Mouse (Mus musculus) forebrain, embryonic 12.5 days (tissue): Measurements from ENCODE around the gene Tbrg4. TPM values are rescaled to one million over a fixed set of nuclear protein-coding genes. Genes with fewer than 3 reads are reported as not detected.

Experiments
- ATAC-seq: fragments of 200-750 bp; cut with Nextera tagmentation; 2 replicates; pipeline ENCODE4 v1.8.0; 2017; ENCODE audit warnings: moderate TSS enrichment; ENCODE audit not compliant: low FRiP score
- H3K27ac ChIP-seq: fragments of 300-500 bp; sonication (generic); 2 replicates; pipeline ENCODE4 v1.5.1; 2016; ENCODE audit warnings: mild to moderate bottlenecking
- H3K27me3 ChIP-seq: fragments of 300-500 bp; sonication (generic); 2 replicates; pipeline ENCODE4 v1.6.1; 2016; ENCODE audit warnings: mild to moderate bottlenecking
- H3K36me3 ChIP-seq: fragments of 300-500 bp; sonication (generic); replicated peaks from 2 replicates; pipeline ENCODE4 v1.6.1; 2016; ENCODE audit warnings: mild to moderate bottlenecking
- H3K4me1 ChIP-seq: fragments of 300-500 bp; sonication (generic); 2 replicates; pipeline ENCODE4 v1.6.1; 2016
- H3K4me2 ChIP-seq: fragments of 300-500 bp; sonication (generic); 2 replicates; pipeline ENCODE4 v1.6.1; 2016; ENCODE audit warnings: mild to moderate bottlenecking, moderate library complexity
- H3K4me3 ChIP-seq: fragments of 300-500 bp; sonication (generic); replicated peaks from 2 replicates; pipeline ENCODE4 v1.5.1; 2016; ENCODE audit warnings: mild to moderate bottlenecking
- H3K9ac ChIP-seq: fragments of 300-500 bp; sonication (generic); 2 replicates; pipeline ENCODE4 v1.6.1; 2016; ENCODE audit warnings: mild to moderate bottlenecking
- H3K9me3 ChIP-seq: fragments of 300-500 bp; sonication (generic); 2 replicates; pipeline ENCODE4 v1.6.1; 2016
- WGBS: fragments of 180-500 bp; shearing (Covaris S2); methylation state at CpG from one replicate; pipeline ENCODE4 v1.1.7; 2016; 5-methylcytosine and 5-hydroxymethylcytosine counted together
- polyA plus RNA-seq: library from polyadenylated mRNA; unstranded; fragments of >200 nt; fragmentation: Nextera tagmentation; extraction: Ambion mirVana; gene quantifications from 2 replicates; pipeline ENCODE4 v1.2.1, GENCODE M21; 2016

The Tbrg4 gene
- polyA plus RNA-seq, 1 experiment from 2014 or later, result 46.7 TPM

DNA sequence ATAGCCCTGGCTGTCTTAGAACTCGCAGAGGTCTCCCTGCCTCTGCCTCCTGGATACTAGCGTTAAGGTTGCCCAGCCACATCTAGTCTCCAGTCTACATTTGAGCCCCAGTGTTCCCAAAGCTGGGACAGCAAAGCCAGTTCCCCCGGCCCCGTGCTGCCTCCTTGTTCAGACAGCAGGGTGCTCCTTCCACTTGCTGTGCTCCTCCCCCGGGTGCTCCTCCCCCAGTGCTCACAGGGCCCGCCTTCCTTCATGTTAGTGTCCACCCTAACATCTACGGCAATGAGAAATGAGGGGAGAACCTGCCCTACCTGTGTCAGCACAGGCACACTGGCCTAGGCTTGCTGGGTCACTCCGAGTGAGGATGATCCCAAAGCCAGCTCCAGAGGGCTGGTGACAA lies 40.1 kb downstream of the Tbrg4 start:
- no peak for ATAC-seq
- Histone ChIP-seq H3K9ac (no peak overlapping the region), H3K27me3 (no peaks in the 10 kb centered on the region), H3K4me2 (no peak overlapping the region), H3K9me3 (no peaks in the 10 kb centered on the region), H3K36me3 (peaks cover 40% of the 10 kb centered on the region), H3K27ac (no peak overlapping the region), H3K4me3 (no peak overlapping the region), H3K4me1 (no peaks in the 10 kb centered on the region)
- WGBS, result 95% methylated on average over 8 of the region's 8 CpGs

DNA sequence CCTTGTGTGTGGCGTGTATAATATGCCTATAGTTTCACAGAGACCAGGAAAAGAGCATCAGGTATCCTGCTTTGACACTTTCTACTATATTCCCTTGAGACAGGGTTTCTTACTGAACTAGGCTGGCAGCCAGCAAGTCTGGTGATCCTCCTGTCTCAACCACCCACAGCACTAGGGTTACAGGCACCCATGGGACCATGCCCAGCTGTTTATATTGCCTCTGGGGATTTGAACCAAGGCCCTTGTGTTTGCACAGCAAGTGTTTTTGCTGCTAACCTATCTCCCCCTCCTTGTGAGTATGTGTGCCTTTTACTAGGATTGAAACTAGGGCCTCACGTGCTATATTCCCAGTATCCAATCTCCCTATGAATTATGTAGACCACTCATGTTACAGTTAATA lies 44.3 kb downstream of the Tbrg4 start:
- H3K4me2 ChIP-seq, result no peak overlapping the region
- no peak for ATAC-seq
- H3K4me3 ChIP-seq, result no peak overlapping the region
- H3K36me3 ChIP-seq, result peaks cover 21% of the 10 kb centered on the region
- peaks cover 7% of the 10 kb centered on the region for H3K4me1 ChIP-seq
- H3K9me3 ChIP-seq, result no peaks in the 10 kb centered on the region
- no peaks in the 10 kb centered on the region for H3K27me3 ChIP-seq
- 93% methylated on average over 2 of the region's 2 CpGs for WGBS
- no peak overlapping the region for H3K27ac ChIP-seq
- no peak overlapping the region for H3K9ac ChIP-seq

DNA sequence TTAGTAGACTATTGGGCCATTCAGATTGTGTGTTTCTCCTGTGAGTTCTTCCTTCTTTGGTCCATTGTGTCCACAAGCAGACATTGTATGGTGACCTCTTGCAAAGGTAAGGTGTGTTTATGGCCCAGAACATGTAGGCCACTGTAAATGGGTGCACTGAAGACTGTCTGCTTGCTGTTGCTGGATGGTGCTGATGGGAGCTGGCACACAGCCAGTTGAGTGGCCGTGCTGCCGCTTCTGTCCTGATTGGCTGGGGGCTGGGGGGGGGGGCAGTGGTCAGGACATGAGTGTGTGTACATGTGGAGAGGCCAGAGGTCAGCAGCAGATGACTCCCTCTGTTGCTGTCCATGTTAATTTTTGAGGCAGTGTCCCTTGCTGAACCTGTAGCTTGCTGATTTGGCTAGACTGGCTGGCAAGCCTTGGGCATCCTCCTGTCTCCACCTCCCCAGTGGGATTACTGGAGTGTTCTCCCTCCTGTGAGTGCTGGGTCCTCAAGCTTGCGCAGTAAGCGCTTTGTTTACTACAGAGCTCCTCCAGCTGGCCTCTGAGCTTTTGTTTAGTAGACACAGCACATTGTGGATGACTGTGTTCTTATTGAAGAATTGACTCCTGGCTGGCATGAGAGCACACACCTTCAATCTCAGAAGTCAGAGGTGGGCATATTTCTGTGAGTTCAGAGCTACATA lies 45.7 kb downstream of the Tbrg4 start:
- Histone ChIP-seq H3K4me2 (no peak overlapping the region), H3K4me1 (peaks cover 7% of the 10 kb centered on the region), H3K9me3 (no peaks in the 10 kb centered on the region), H3K27me3 (no peaks in the 10 kb centered on the region), H3K27ac (no peak overlapping the region), H3K4me3 (no peak overlapping the region), H3K9ac (no peak overlapping the region), H3K36me3 (peaks cover 24% of the 10 kb centered on the region)
- ATAC-seq, result no peak
- WGBS, result 75% methylated on average over 4 of the region's 4 CpGs

DNA sequence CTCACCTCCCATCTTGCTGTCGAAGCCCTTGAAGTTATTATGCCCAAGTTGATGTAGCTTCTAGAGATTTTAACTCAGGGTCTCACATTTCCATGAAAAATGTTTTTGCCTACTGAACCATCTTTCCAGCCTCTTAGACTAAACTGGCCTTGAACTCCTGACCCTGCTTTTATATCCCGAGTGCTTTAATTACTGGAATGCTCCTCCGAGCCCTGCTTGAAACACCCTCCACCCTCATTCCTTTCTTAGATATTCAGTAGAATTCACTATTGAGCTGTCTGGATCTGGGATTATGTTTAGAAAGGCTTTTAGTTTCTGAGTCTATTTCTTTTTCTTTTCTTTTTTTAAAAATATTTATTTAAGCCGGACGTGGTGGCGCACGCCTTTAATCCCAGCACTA lies 46.5 kb downstream of the Tbrg4 start:
- Histone ChIP-seq H3K27me3 (no peaks in the 10 kb centered on the region), H3K36me3 (peaks cover 17% of the 10 kb centered on the region), H3K27ac (no peak overlapping the region), H3K4me2 (no peak overlapping the region), H3K9ac (no peak overlapping the region), H3K4me3 (no peak overlapping the region), H3K4me1 (peaks cover 7% of the 10 kb centered on the region), H3K9me3 (no peaks in the 10 kb centered on the region)
- 91% methylated on average over 7 of the region's 7 CpGs for WGBS
- ATAC-seq, result no peak

DNA sequence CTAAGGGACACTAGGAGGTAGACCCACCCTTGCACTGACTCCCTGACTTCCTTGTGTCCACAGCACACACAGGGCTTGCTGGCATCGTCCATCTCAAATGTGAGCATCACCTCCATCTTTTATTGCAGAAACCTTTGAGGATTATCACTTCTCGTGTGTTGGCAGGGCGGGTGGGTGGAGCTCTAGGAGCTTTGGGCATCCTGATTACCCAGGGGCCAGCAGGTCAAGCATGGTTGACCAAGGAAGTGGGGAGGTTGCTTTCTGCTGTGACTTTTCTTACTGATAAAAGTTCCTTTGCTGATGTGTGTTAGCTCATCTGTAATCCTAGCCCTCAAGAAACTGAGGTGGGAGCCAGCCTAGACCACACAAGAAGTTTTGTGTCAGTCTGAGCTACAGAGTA lies 49.7 kb downstream of the Tbrg4 start:
- 91% methylated on average over 3 of the region's 3 CpGs for WGBS
- Histone ChIP-seq H3K36me3 (peaks cover 39% of the 10 kb centered on the region), H3K27me3 (no peaks in the 10 kb centered on the region), H3K9ac (no peak overlapping the region), H3K4me2 (no peak overlapping the region), H3K4me3 (no peak overlapping the region), H3K4me1 (peaks cover 7% of the 10 kb centered on the region), H3K9me3 (no peaks in the 10 kb centered on the region), H3K27ac (no peak overlapping the region)
- ATAC-seq, result no peak

DNA sequence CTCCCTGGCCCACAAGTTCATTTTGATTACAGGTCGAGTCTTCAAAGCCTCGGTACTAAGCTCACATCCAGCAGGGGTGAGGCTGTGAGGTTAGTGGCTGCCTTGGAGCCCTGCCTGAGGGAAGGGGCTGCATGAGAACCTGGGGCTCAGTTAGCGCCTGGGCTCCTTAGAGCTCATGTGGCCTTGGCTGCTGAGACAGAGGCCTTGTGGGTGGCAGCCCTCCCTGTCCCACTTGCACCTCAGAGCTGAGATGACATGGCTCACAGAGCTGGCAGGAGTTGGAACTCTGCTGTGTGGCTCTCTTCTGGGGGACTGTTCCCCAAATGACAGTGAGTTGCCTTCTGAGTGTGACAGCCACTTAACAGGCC lies 56.5 kb downstream of the Tbrg4 start:
- Histone ChIP-seq H3K27ac (0 out of 2 replicates have a peak overlapping the region, but pooled peaks have one; percentile 61), H3K36me3 (peaks cover 29% of the 10 kb centered on the region), H3K9ac (no peak overlapping the region), H3K9me3 (no peaks in the 10 kb centered on the region), H3K27me3 (no peaks in the 10 kb centered on the region), H3K4me2 (no peak overlapping the region), H3K4me1 (peaks cover 10% of the 10 kb centered on the region; the same call in 1 of the 2 replicates), H3K4me3 (no peak overlapping the region)
- no peak for ATAC-seq
- 52% methylated on average over 3 of the region's 3 CpGs for WGBS

DNA sequence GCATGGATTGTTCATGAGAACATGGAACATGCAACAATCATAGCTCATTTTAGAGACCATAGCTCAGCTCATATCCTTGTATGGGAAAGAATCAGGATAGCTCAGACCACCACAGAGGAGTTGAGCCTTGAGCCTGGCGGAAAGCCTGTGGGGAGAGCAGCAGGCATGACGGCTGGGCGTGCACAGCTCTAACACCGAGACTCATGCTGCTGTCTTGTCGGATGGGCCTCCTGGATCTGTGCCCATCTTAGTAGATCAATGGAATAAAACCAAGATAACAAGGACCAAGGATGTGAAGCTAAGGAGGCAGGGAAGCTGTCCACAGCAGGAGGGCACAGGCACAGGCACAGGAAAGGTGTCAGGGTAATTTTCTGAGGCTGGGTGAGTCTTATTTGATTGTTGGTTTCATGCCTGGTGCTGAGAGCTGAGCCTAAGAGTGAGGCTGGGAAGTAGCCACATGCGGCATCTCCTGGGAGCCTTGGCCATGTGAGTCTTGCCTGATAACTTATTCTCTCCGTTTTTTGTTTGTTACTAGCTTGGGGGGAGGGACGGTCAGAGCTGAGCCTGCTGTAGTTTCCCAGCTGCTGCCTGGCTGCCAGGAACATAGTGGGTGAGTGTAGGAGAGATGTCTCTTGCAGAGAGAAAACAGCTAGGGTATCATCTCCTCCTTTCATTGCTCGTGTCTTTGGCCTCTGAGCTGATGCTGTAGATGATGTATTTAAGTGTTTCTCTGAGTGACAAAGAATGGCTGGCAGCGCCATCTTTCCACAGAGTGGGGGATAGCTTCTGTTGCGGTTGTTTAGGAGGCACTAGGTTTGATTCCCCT lies 57.1 kb downstream of the Tbrg4 start:
- H3K36me3 ChIP-seq, result peaks cover 28% of the 10 kb centered on the region
- H3K4me1 ChIP-seq, result peaks cover 10% of the 10 kb centered on the region; the same call in 1 of the 2 replicates
- H3K9me3 ChIP-seq, result no peaks in the 10 kb centered on the region
- ATAC-seq, result peak; percentile 27; the same call in 1 of the 2 replicates
- H3K9ac ChIP-seq, result no peak overlapping the region
- no peak overlapping the region for H3K4me2 ChIP-seq
- 62% methylated on average over 11 of the region's 11 CpGs for WGBS
- no peaks in the 10 kb centered on the region for H3K27me3 ChIP-seq
- no peak overlapping the region for H3K4me3 ChIP-seq
- H3K27ac ChIP-seq, result peak overlapping the region; percentile 61

DNA sequence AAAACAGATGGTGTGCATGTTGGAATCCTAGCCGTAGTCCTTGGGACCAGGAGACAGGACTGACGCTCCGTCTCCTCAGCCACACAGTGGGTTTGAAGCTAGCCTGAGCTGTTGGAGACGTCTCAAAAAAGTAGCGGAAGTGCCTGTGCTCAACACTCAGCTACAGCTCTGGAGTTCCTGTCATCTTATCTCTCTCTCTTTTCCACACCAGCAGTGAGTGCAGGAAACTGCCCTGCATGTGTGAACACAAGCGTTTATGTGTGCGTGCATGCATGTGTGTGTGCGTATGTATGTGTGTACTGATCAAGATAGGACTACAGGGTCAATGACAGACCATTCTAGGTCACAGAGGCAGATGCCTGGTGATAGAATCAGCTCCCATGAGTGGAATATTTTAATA lies 57.9 kb downstream of the Tbrg4 start:
- H3K27me3 ChIP-seq, result no peaks in the 10 kb centered on the region
- no peak overlapping the region for H3K27ac ChIP-seq
- no peak overlapping the region for H3K9ac ChIP-seq
- H3K4me3 ChIP-seq, result no peak overlapping the region
- no peaks in the 10 kb centered on the region for H3K9me3 ChIP-seq
- 87% methylated on average over 8 of the region's 8 CpGs for WGBS
- no peak overlapping the region for H3K4me2 ChIP-seq
- H3K36me3 ChIP-seq, result peaks cover 27% of the 10 kb centered on the region
- no peak for ATAC-seq
- peaks cover 10% of the 10 kb centered on the region; the same call in 1 of the 2 replicates for H3K4me1 ChIP-seq

DNA sequence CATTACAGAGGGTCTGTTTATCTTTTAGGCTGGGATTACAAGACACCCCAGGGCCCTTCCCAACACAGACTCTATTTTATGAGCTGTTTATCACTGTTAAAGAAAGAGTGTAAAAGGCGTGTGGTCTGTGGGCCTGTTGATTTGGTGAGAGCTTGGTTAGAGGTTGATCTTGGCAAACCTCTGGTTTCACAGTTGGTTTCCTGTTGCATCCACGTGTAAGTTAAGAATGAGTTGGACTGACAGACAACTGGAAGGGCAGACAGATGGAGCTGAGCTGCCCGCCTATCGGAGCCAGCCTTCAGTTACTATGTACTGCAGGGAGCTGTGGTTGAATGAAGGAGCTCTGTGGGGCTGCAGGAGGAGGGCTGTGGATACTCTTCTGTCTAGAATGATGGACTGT lies 59.4 kb downstream of the Tbrg4 start:
- no peak overlapping the region for H3K27ac ChIP-seq
- H3K4me1 ChIP-seq, result peaks cover 10% of the 10 kb centered on the region; the same call in 1 of the 2 replicates
- 91% methylated on average over 4 of the region's 4 CpGs for WGBS
- peaks cover 23% of the 10 kb centered on the region for H3K36me3 ChIP-seq
- H3K4me2 ChIP-seq, result no peak overlapping the region
- no peak for ATAC-seq
- no peaks in the 10 kb centered on the region for H3K27me3 ChIP-seq
- H3K9ac ChIP-seq, result no peak overlapping the region
- H3K9me3 ChIP-seq, result no peaks in the 10 kb centered on the region
- no peak overlapping the region for H3K4me3 ChIP-seq

Other genes starting within 250 kb of the Tbrg4 start
- 22.8 and 26.0 TPM in 2 replicates for gene Zmiz2, start 237.0 kb downstream of the Tbrg4 start, polyA plus RNA-seq
- gene Ppia, start 210.6 kb downstream of the Tbrg4 start, polyA plus RNA-seq, result 4,594 and 4,665 TPM in 2 replicates
- gene H2afv, start 181.6 kb downstream of the Tbrg4 start, polyA plus RNA-seq, result 853 and 916 TPM in 2 replicates
- gene Purb, start 150.2 kb downstream of the Tbrg4 start, polyA plus RNA-seq, result 15.9 and 17.9 TPM in 2 replicates
- 0.31 and 0.63 TPM in 2 replicates for gene Myo1g, start 105.1 kb downstream of the Tbrg4 start, polyA plus RNA-seq
- gene Ccm2, start 79.2 kb downstream of the Tbrg4 start, polyA plus RNA-seq, result 89.9 and 90.7 TPM in 2 replicates
- 56.3 and 63.2 TPM in 2 replicates for gene Nacad, start 20.0 kb downstream of the Tbrg4 start, polyA plus RNA-seq
- not detected in 2 replicates for gene Wap, start 12.6 kb upstream of the Tbrg4 start, polyA plus RNA-seq
- 2.5 and 3.1 TPM in 2 replicates for gene Ramp3, start 32.5 kb upstream of the Tbrg4 start, polyA plus RNA-seq
- not detected in 2 replicates for gene Gm11983, start 211.6 kb upstream of the Tbrg4 start, polyA plus RNA-seq